Comparison of ENCODE assay signal across 8 mouse cellular contexts in genomic region chr3:144556625-144557324, GRCm38 (mm10). TPM values are rescaled to one million over a fixed set of nuclear protein-coding genes. Genes with fewer than 3 reads are reported as not detected.
DNase-seq lines count a peak whose midpoint lies in the region; ATAC-seq and TF ChIP-seq lines count a peak whose summit lies in the region.

No protein-coding gene starts in this region.

- no peak for ATAC-seq in liver, embryonic 12.5 days
- ATAC-seq in liver, postnatal 0 days: no peak
- ATAC-seq in forebrain, embryonic 16.5 days: 0 out of 2 replicates have a peak, but pooled peaks have one; percentile 27
- ATAC-seq in stomach, embryonic 14.5 days (ENCODE audit: insufficient number of reproducible peaks, insufficient read depth, low FRiP score, low read depth): no peak

- peaks cover 57% of the 10 kb centered on the region for H3K4me1 ChIP-seq in liver, embryonic 12.5 days
- H3K4me1 ChIP-seq in liver, postnatal 0 days (ENCODE audit: insufficient read depth): 0 out of 2 replicates have a peak, but pooled peaks cover 4% of the 10 kb centered on the region
- peaks cover 27% of the 10 kb centered on the region for H3K4me1 ChIP-seq in forebrain, embryonic 16.5 days (replicated peaks; ENCODE audit: control insufficient read depth, insufficient read depth, low read length)
- peaks cover 33% of the 10 kb centered on the region for H3K4me1 ChIP-seq in stomach, embryonic 14.5 days (ENCODE audit: control insufficient read depth, insufficient read depth, low read length)

- no peak for TF ChIP-seq EP300 in liver, postnatal 0 days (IDR thresholded peaks at IDR 0.05; ENCODE audit: low read depth)

- no peak for DNase-seq in liver, postnatal 0 days
- DNase-seq in kidney, postnatal 25 days: peak; percentile 48 to 71
- no peak for DNase-seq in cerebellum, postnatal 25 days
- no peak for DNase-seq in thymus, postnatal 14 days
- DNase-seq in ovary, postnatal 10 days (ENCODE audit: low spot score): no peak

- 44% methylated on average over 16 of the region's 16 CpGs for WGBS in liver, embryonic 12.5 days (ENCODE audit: insufficient replicate concordance)
- 44% methylated on average over 16 of the region's 16 CpGs for WGBS in liver, postnatal 0 days (ENCODE audit: insufficient replicate concordance)
- WGBS in forebrain, embryonic 16.5 days: 5% methylated on average over 16 of the region's 16 CpGs
- 15% methylated on average over 16 of the region's 16 CpGs for WGBS in stomach, embryonic 14.5 days

- no peaks in the 10 kb centered on the region for H3K36me3 ChIP-seq in liver, embryonic 12.5 days
- no peaks in the 10 kb centered on the region for H3K36me3 ChIP-seq in liver, postnatal 0 days (replicated peaks; ENCODE audit: insufficient read depth, low read length)
- H3K36me3 ChIP-seq in forebrain, embryonic 16.5 days (ENCODE audit: control insufficient read depth, insufficient read depth): no peaks in the 10 kb centered on the region
- no peaks in the 10 kb centered on the region for H3K36me3 ChIP-seq in stomach, embryonic 14.5 days (ENCODE audit: control insufficient read depth, insufficient read depth, low read length)

- H3K27ac ChIP-seq in liver, embryonic 12.5 days: no peak overlapping the region
- no peak overlapping the region for H3K27ac ChIP-seq in liver, postnatal 0 days (ENCODE audit: low read depth)
- no peak overlapping the region for H3K27ac ChIP-seq in forebrain, embryonic 16.5 days (ENCODE audit: low read length)
- H3K27ac ChIP-seq in stomach, embryonic 14.5 days (ENCODE audit: low read length): no peak overlapping the region

- H3K9ac ChIP-seq in liver, embryonic 12.5 days: no peak overlapping the region
- no peak overlapping the region for H3K9ac ChIP-seq in liver, postnatal 0 days (replicated peaks)
- H3K9ac ChIP-seq in forebrain, embryonic 16.5 days (replicated peaks; ENCODE audit: low read depth, low read length): peak overlapping the region; percentile 52
- H3K9ac ChIP-seq in stomach, embryonic 14.5 days (replicated peaks; ENCODE audit: low read depth, low read length): no peak overlapping the region

- TF ChIP-seq CTCF in liver, postnatal 0 days (IDR thresholded peaks at IDR 0.05; ENCODE audit: low read depth): no peak

- H3K27me3 ChIP-seq in liver, embryonic 12.5 days (replicated peaks): no peaks in the 10 kb centered on the region
- no peaks in the 10 kb centered on the region for H3K27me3 ChIP-seq in liver, postnatal 0 days (ENCODE audit: insufficient read depth, low read length)
- H3K27me3 ChIP-seq in forebrain, embryonic 16.5 days (replicated peaks; ENCODE audit: control insufficient read depth, insufficient read depth, low read length): no peaks in the 10 kb centered on the region
- no peaks in the 10 kb centered on the region for H3K27me3 ChIP-seq in stomach, embryonic 14.5 days (ENCODE audit: control insufficient read depth, insufficient read depth, low read length)

- peak overlapping the region; percentile 27; the same call in 1 of the 2 replicates for H3K4me2 ChIP-seq in liver, embryonic 12.5 days
- H3K4me2 ChIP-seq in liver, postnatal 0 days (ENCODE audit: low read depth, low read length): no peak overlapping the region
- peak overlapping the region; percentile 51 for H3K4me2 ChIP-seq in forebrain, embryonic 16.5 days (ENCODE audit: low read length)
- peak overlapping the region; percentile 23; the same call in 1 of the 2 replicates for H3K4me2 ChIP-seq in stomach, embryonic 14.5 days (replicated peaks; ENCODE audit: low read depth, low read length)

- no peaks in the 10 kb centered on the region for H3K9me3 ChIP-seq in liver, embryonic 12.5 days (replicated peaks)
- H3K9me3 ChIP-seq in liver, postnatal 0 days (ENCODE audit: low read length): no peaks in the 10 kb centered on the region
- no peaks in the 10 kb centered on the region for H3K9me3 ChIP-seq in forebrain, embryonic 16.5 days (ENCODE audit: control insufficient read depth, low read length)
- no peaks in the 10 kb centered on the region for H3K9me3 ChIP-seq in stomach, embryonic 14.5 days (ENCODE audit: control insufficient read depth, low read depth, low read length)

- no peak overlapping the region for H3K4me3 ChIP-seq in liver, embryonic 12.5 days
- no peak overlapping the region for H3K4me3 ChIP-seq in liver, postnatal 0 days (ENCODE audit: low read depth, low read length)
- H3K4me3 ChIP-seq in forebrain, embryonic 16.5 days (replicated peaks; ENCODE audit: low read length): peak overlapping the region; percentile 14
- 0 out of 2 replicates have a peak overlapping the region, but pooled peaks have one; percentile 2 for H3K4me3 ChIP-seq in stomach, embryonic 14.5 days (ENCODE audit: low read depth, low read length)

RNA-seq across cellular contexts. Expression of gene Hs2st1, which starts 13.2 kb away (rescaled TPM):
- polyA plus RNA-seq in liver, embryonic 12.5 days (2016; fragmentation: Nextera tagmentation; extraction: Ambion mirVana): 6.0 and 6.3 TPM in 2 replicates
- 1.5 and 1.9 TPM in 2 replicates for polyA plus RNA-seq in liver, postnatal 0 days (2015; fragmentation: Nextera tagmentation; extraction: Ambion mirVana)
- polyA plus RNA-seq in forebrain, embryonic 16.5 days (2015; fragmentation: Nextera tagmentation; extraction: Ambion mirVana): 16.3 and 17.7 TPM in 2 replicates
- polyA plus RNA-seq in stomach, embryonic 14.5 days (2014; fragmentation: Nextera tagmentation; extraction: Ambion mirVana): 18.4 and 19.9 TPM in 2 replicates

RNA-seq across cellular contexts. Expression of gene Selenof, which starts 13.3 kb away (rescaled TPM):
- 307 and 317 TPM in 2 replicates for polyA plus RNA-seq in liver, embryonic 12.5 days (2016; fragmentation: Nextera tagmentation; extraction: Ambion mirVana)
- 271 and 284 TPM in 2 replicates for polyA plus RNA-seq in liver, postnatal 0 days (2015; fragmentation: Nextera tagmentation; extraction: Ambion mirVana)
- 538 and 568 TPM in 2 replicates for polyA plus RNA-seq in forebrain, embryonic 16.5 days (2015; fragmentation: Nextera tagmentation; extraction: Ambion mirVana)
- polyA plus RNA-seq in stomach, embryonic 14.5 days (2014; fragmentation: Nextera tagmentation; extraction: Ambion mirVana): 482 and 488 TPM in 2 replicates

Comparison
In these comparisons a context has a peak if more than half of its experiments do, and no peak if none do; other contexts are left out.
1. H3K4me3 ChIP-seq: peak in forebrain, embryonic 16.5 days (single experiment) and stomach, embryonic 14.5 days (single experiment); none in liver, embryonic 12.5 days (single experiment) and liver, postnatal 0 days (single experiment).
2. DNase-seq: peak in kidney, postnatal 25 days (2 of 2); none in liver, postnatal 0 days (single experiment), cerebellum, postnatal 25 days (0 of 2), thymus, postnatal 14 days (single experiment) and ovary, postnatal 10 days (single experiment).